Mouse (Mus musculus) spleen, embryonic (tissue): ENCODE data around the gene Olfr390.

Experiments
- CTCF ChIA-PET: fragments of 350-600 bp; sonication (Branson Sonifier 250); formaldehyde crosslinking; loops from one replicate; lab custom pipeline; 2022; lab: Charles Lee

Gene Olfr390

DNA sequence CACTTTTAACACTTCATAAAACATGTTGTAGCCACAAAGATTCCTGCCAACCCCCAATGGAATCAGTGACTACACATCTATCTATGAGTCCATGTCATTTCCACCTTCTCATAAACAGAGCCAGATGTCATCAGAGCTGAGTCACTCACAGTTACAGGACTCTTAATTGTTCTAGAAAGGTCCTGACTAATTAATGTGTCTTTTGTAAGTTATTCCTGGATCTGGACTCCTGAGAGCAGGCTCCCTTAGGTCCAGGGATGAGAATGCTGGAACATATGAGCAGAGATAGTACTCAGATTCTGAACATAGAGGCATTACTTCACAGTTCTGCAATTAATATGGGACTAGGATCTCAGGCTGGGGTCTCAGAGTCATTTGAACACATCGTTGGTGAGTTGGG, at the start of gene Olfr390:
Olfr390 (plus strand) TSS at position 301 of the 400 bp plus-strand sequence.
- CTCF ChIA-PET: no interaction called here

GRCm38 (mm10) chr11:73759115-73759514, 23.6 kb upstream of the Olfr390 start:
- CTCF ChIA-PET: no interaction called here

DNA sequence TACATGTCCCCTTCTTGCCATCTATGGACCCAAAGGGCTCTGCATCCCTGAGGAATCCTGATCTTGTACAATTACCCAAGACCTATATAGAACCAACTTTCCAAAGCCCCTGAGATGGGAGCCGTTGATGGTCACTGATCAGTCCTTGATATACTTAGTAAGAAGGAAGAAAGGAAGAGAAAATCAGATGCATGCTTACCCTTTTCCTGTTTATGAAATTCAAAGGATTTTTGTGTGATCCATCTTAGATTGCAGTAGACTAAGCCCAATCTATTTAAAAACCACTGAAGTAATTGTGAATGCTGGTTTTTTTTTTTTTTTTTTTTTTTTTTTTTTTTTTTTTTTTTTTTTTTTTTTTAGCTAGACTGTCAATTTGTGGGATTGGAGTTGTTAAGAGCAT, 2.2 kb upstream of the Olfr390 start, which contains the start of gene Olfr389:
Olfr389 (minus strand) TSS at position 101 of the 400 bp plus-strand sequence.
- CTCF ChIA-PET: no interaction called here

DNA sequence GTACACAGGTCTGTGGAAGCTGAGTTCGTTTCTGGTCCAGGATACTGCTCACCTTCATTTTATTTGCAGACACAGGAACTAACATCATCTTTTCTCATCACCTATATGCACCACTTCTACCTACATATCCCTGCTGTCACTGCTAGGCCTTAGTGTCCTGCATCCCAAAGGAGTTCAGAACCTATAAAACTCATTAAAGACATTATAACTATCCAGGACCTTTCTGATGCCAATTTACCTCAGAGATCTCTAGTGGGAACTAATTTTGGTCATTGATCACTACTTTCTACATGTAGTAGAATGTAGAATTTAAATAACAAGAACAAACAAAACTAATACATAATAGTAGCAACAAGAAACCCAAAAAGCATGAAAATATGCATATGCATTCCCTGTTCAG, 20.2 kb downstream of the Olfr390 start, which contains the start of gene Olfr391-ps:
Olfr391-ps (minus strand) TSS at position 101 of the 400 bp plus-strand sequence.
- CTCF ChIA-PET: no interaction called here

DNA sequence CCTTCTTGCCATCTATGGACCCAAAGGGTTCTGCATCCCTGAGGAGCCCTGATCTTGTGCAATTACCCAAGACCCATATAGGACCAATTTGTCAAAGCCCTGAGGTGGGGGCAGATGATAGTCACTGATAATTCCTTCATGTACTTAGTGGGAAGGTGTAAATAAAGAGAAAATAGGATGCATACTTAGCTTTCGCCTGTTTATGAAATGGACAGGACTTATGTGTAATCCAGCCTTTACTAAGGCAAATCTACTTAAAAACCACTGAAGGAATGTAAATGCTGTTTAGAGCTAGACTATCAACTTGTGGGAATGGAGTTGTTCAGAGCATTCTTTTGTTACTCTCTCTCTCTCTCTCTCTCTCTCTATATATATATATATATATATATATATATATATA, 34.2 kb downstream of the Olfr390 start, which contains the start of gene Olfr392:
Olfr392 (minus strand) TSS at position 101 of the 400 bp plus-strand sequence.
- CTCF ChIA-PET: no interaction called here
